Mouse (Mus musculus) stomach, embryonic 16.5 days (tissue): Measurements from ENCODE around the gene Trim56. TPM values are rescaled to one million over a fixed set of nuclear protein-coding genes. Genes with fewer than 3 reads are reported as not detected.
"Not testable (repeated sequence)": the region's sequence is repeated elsewhere in the genome, so short reads cannot be mapped to it uniquely, and the experiment has no call there.

Experiments used
- ATAC-seq: fragments of 200-750 bp; cut with Nextera tagmentation; 2 replicates; pipeline ENCODE4 v1.8.0; 2017; ENCODE audit warnings: moderate number of reproducible peaks, moderate TSS enrichment; ENCODE audit not compliant: insufficient read depth, low FRiP score
- H3K27ac ChIP-seq: fragments of 300-500 bp; sonication (generic); 2 replicates; pipeline ENCODE4 v1.5.1; 2014; ENCODE audit warnings: low read length
- H3K27me3 ChIP-seq: fragments of 300-500 bp; sonication (generic); 2 replicates; pipeline ENCODE4 v1.6.1; 2014; ENCODE audit warnings: low read length, control low read depth, mixed read lengths; ENCODE audit not compliant: control insufficient read depth, insufficient read depth
- H3K36me3 ChIP-seq: fragments of 300-500 bp; sonication (generic); 2 replicates; pipeline ENCODE4 v1.6.1; 2014; ENCODE audit warnings: low read length; ENCODE audit not compliant: control insufficient read depth, insufficient read depth
- H3K4me1 ChIP-seq: fragments of 300-500 bp; sonication (generic); 2 replicates; pipeline ENCODE4 v1.6.1; 2014; ENCODE audit warnings: low read length, control low read depth, mixed read lengths; ENCODE audit not compliant: control insufficient read depth, insufficient read depth
- H3K4me2 ChIP-seq: fragments of 300-500 bp; sonication (generic); 2 replicates; pipeline ENCODE4 v1.6.1; 2014; ENCODE audit warnings: low read depth, low read length, mixed read lengths
- H3K4me3 ChIP-seq: fragments of 300-500 bp; sonication (generic); replicated peaks from 2 replicates; pipeline ENCODE4 v1.5.1; 2014; ENCODE audit warnings: mild to moderate bottlenecking, low read length
- H3K9ac ChIP-seq: fragments of 300-500 bp; sonication (generic); 2 replicates; pipeline ENCODE4 v1.6.1; 2014; ENCODE audit warnings: low read length
- H3K9me3 ChIP-seq: fragments of 300-500 bp; sonication (generic); replicated peaks from 2 replicates; pipeline ENCODE4 v1.6.1; 2016; ENCODE audit warnings: low read length, control low read depth; ENCODE audit not compliant: control insufficient read depth
- WGBS: fragments of 180-500 bp; shearing (Covaris S2); extraction: QIAGEN DNeasy Blood & Tissue Kit; methylation state at CpG from one replicate; pipeline ENCODE4 v1.1.7; 2014; 5-methylcytosine and 5-hydroxymethylcytosine counted together
- polyA plus RNA-seq: library from polyadenylated mRNA; unstranded; fragments of >200 nt; fragmentation: Nextera tagmentation; extraction: Ambion mirVana; gene quantifications from 2 replicates; pipeline ENCODE4 v1.2.1, GENCODE M21; 2015

Gene Trim56
- polyA plus RNA-seq, 1 experiment from 2014 or later: 9.3 TPM

GRCm38 (mm10) chr5:137131490-137131889 is 15.5 kb upstream of the Trim56 start:
- peak; percentile 17; the same call in 1 of the 2 replicates for ATAC-seq
- WGBS: under 1% methylated on average over 3 of the region's 3 CpGs
- no peak overlapping the region for H3K4me2 ChIP-seq

DNA sequence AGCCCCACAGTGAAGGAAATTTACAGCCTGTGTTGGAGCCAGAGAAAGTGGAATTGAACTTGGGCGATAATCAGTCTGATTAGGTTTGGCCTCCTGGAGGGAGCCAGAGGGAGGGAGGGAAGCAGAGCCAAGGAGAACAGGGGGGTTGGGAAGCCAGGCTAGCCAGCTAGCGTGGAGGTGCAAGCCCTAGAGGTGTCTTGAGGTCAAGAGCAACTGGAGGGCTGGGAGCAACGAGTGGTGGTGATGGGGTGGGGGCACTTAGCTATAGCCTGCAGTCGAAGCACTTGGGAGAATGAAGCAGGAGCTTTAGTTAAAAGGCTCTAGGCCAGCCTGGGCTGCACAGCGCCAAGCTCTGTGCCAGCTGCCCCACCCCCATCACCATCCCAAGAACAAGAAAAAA is 13.3 kb upstream of the Trim56 start:
- Histone ChIP-seq H3K36me3 (no peaks in the 10 kb centered on the region), H3K9me3 (no peaks in the 10 kb centered on the region), H3K27ac (no peak overlapping the region), H3K27me3 (no peaks in the 10 kb centered on the region), H3K4me2 (no peak overlapping the region), H3K9ac (no peak overlapping the region), H3K4me3 (no peak overlapping the region), H3K4me1 (no peaks in the 10 kb centered on the region)
- WGBS: 22% methylated on average over 5 of the region's 5 CpGs
- no peak for ATAC-seq

More at GRCm38 (mm10) chr5:137131490-137131889, 15.5 kb upstream of the Trim56 start:
- no peaks in the 10 kb centered on the region for H3K27me3 ChIP-seq
- H3K9ac ChIP-seq: no peak overlapping the region
- H3K9me3 ChIP-seq: no peaks in the 10 kb centered on the region
- no peak overlapping the region for H3K27ac ChIP-seq
- H3K36me3 ChIP-seq: no peaks in the 10 kb centered on the region
- no peak overlapping the region for H3K4me3 ChIP-seq
- H3K4me1 ChIP-seq: no peaks in the 10 kb centered on the region

GRCm38 (mm10) chr5:137123516-137123915 is 7.5 kb upstream of the Trim56 start:
- peaks cover 7% of the 10 kb centered on the region; the same call in 1 of the 2 replicates for H3K4me1 ChIP-seq
- H3K27me3 ChIP-seq: no peaks in the 10 kb centered on the region
- peak; percentile 10; the same call in 1 of the 2 replicates for ATAC-seq
- H3K36me3 ChIP-seq: no peaks in the 10 kb centered on the region
- H3K27ac ChIP-seq: no peak overlapping the region
- 71% methylated on average over 4 of the region's 4 CpGs for WGBS
- H3K9me3 ChIP-seq: no peaks in the 10 kb centered on the region
- no peak overlapping the region for H3K4me3 ChIP-seq
- no peak overlapping the region for H3K4me2 ChIP-seq
- H3K9ac ChIP-seq: no peak overlapping the region

- Histone ChIP-seq H3K36me3 (no peaks in the 10 kb centered on the region), H3K27me3 (no peaks in the 10 kb centered on the region), H3K9me3 (no peaks in the 10 kb centered on the region), H3K4me2 (peak overlapping the region; percentile 16), H3K4me1 (peaks cover 7% of the 10 kb centered on the region; the same call in 1 of the 2 replicates), H3K4me3 (no peak overlapping the region), H3K9ac (no peak overlapping the region), H3K27ac (no peak overlapping the region)
- WGBS: 7% methylated on average over 14 of the region's 14 CpGs
- peak; percentile 81 for ATAC-seq
Observed at GRCm38 (mm10) chr5:137122686-137123193, 6.7 kb upstream of the Trim56 start.

- Histone ChIP-seq H3K36me3 (no peaks in the 10 kb centered on the region), H3K4me2 (no peak overlapping the region), H3K27me3 (no peaks in the 10 kb centered on the region), H3K9ac (no peak overlapping the region), H3K9me3 (no peaks in the 10 kb centered on the region), H3K4me1 (peaks cover 12% of the 10 kb centered on the region), H3K4me3 (no peak overlapping the region), H3K27ac (no peak overlapping the region)
- 70% methylated on average over 4 of the region's 4 CpGs for WGBS
- no peak for ATAC-seq
Observed at GRCm38 (mm10) chr5:137121280-137121679, 5.3 kb upstream of the Trim56 start.

DNA sequence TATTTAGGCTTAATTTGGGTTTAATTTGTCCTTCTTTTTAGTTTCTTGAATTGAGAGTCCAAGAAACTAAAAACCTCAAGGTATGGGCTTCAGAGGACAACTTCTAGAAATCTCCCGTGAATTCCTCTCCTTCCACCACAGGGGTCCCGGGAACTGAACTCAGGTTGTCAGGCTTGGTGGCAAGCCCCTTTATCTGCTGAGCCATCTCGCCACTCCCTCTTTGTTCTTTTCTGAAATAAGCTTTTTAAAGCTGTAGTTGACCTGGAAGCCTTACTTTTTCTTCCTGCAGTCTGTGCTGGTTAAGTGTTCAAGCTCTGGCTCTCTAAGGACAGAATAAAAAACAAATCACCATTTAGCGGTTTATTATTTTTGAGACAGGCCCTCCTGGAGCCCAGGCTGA is 2.9 kb upstream of the Trim56 start:
- Histone ChIP-seq H3K9ac (no peak overlapping the region), H3K4me1 (peaks cover 21% of the 10 kb centered on the region), H3K4me2 (no peak overlapping the region), H3K9me3 (0 out of 2 replicates have a peak, but pooled peaks cover 2% of the 10 kb centered on the region), H3K27me3 (no peaks in the 10 kb centered on the region), H3K27ac (no peak overlapping the region), H3K4me3 (no peak overlapping the region), H3K36me3 (peaks cover 4% of the 10 kb centered on the region)
- no peak for ATAC-seq
- WGBS: 82% methylated on average over 4 of the region's 4 CpGs

DNA sequence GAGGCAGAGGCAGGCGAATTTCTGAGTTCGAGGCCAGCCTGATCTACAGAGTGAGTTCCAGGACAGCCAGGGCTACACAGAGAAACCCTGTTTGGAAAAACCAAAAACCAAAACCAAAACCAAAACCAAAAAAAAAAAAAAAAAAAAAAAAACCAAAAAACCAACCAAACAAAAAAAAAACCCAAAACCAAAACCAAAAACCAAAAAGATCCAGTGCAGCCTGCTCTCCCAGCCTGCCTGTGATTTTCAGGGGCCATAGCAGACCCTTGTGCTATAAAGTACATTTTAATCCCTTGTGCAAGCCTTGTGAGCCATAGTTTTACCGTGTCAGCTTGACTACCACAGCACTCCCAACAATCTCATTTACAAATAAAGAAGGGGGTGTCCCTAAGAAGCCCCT is 2.0 kb upstream of the Trim56 start:
- H3K27ac ChIP-seq: not testable (repeated sequence)

GRCm38 (mm10) chr5:137116987-137117386 is 978 bp upstream of the Trim56 start:
- Histone ChIP-seq H3K27me3 (no peaks in the 10 kb centered on the region), H3K27ac (no peak overlapping the region), H3K36me3 (peaks cover 17% of the 10 kb centered on the region), H3K9me3 (0 out of 2 replicates have a peak, but pooled peaks cover 2% of the 10 kb centered on the region), H3K4me2 (0 out of 2 replicates have a peak overlapping the region, but pooled peaks have one; percentile 64), H3K4me1 (peaks cover 14% of the 10 kb centered on the region), H3K9ac (no peak overlapping the region), H3K4me3 (no peak overlapping the region)
- WGBS: 71% methylated on average over 2 of the region's 2 CpGs
- no peak for ATAC-seq

More for the DNA sequence above, 2.0 kb upstream of the Trim56 start:
- not testable (repeated sequence) for H3K4me3 ChIP-seq, H3K4me2 ChIP-seq, H3K9me3 ChIP-seq, H3K27me3 ChIP-seq, H3K9ac ChIP-seq, ATAC-seq
- peaks cover 11% of the 10 kb centered on the region for H3K36me3 ChIP-seq
- peaks cover 17% of the 10 kb centered on the region for H3K4me1 ChIP-seq
- 89% methylated on average over 3 of the region's 3 CpGs for WGBS

DNA sequence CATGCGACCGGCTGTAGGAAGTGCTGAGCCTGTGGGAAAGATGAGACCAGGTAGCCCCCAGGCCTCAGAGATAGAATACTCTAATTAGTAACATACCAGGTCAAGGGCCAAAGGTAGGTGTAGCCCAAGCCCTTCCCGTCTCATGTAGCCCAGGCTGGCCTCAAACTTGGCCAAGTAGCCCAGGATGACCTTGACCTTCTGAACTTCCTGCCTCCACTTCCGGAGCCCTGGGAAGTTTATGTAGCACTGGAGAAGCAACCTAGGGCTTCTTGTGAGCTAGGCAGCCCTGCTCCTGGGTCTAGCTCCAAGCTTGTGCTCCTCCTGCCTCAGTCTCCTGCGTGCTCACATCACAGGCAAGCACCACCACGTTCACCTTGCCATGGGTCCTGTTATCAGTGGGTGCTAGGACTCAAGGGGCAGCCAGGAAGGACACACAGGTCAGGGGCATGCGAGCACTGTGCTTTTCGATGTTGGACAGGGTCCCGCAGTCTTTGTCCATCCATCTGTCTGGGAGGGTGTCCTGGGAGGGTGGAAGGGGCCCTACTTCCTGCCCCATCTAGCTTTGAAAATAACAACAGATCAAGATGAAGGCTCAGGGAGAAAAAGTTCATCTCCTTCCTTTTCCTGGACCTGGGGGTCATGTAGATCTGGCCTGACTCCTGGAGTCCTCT is 983 bp downstream of the Trim56 start:
- WGBS: 65% methylated on average over 9 of the region's 9 CpGs
- H3K9me3 ChIP-seq: 0 out of 2 replicates have a peak, but pooled peaks cover 2% of the 10 kb centered on the region
- H3K4me3 ChIP-seq: peak overlapping the region; percentile 71
- peaks cover 14% of the 10 kb centered on the region for H3K4me1 ChIP-seq
- peaks cover 23% of the 10 kb centered on the region for H3K36me3 ChIP-seq
- no peaks in the 10 kb centered on the region for H3K27me3 ChIP-seq
- peak overlapping the region; percentile 63 for H3K27ac ChIP-seq
- no peak for ATAC-seq
- peak overlapping the region; percentile 84 for H3K9ac ChIP-seq
- H3K4me2 ChIP-seq: peak overlapping the region; percentile 64
